Mouse (Mus musculus) small intestine, adult 2 months (tissue): Measurements from ENCODE around the gene Glis3.

Experiments used
- CTCF ChIP-seq: fragments of 200-500 bp; IDR thresholded peaks from 2 replicates; pipeline ENCODE4 v1.5.1; 2012; ENCODE audit warnings: low read depth, mild to moderate bottlenecking, control low read depth, inconsistent platforms, low read length, moderate library complexity, mixed read lengths; ENCODE audit not compliant: insufficient replicate concordance, insufficient read length; ENCODE audit errors: extremely low read depth
- POLR2A ChIP-seq: fragments of 200-500 bp; IDR thresholded peaks from 2 replicates; pipeline ENCODE4 v1.6.1; 2012; ENCODE audit warnings: low read depth, mild to moderate bottlenecking, control low read depth, inconsistent platforms, low read length, moderate library complexity

GRCm38 (mm10) chr19:28656882-28657281, 23.0 kb downstream of the Glis3 start:
- TF ChIP-seq POLR2A: no peak
- no peak for TF ChIP-seq CTCF
